Mouse (Mus musculus): ENCODE data around the gene Baz1b. TPM values are rescaled to one million over a fixed set of nuclear protein-coding genes. Genes with fewer than 3 reads are reported as not detected.

The Baz1b gene
- polyA plus RNA-seq, 1 experiment from 2014 or later = 20.5 TPM

DNA sequence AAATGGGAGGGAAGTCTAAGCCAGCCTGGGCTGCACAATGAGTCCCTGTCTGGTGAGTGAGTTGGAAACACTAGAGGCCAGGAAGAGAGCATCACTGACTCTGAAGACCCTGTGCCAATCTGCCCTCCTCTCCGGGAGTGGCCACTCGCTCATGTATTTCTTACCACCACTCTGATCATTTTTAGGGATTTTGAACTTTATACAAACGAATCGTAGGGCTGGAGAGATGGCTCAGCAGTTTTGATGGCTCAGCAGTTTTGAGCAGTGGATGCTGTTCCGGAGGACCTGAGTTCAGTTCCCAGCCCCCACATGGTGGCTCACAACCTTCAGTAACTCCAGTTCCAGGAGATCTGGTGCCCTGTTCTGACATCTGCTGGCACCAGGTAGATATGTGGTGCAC is 14.1 kb upstream of the Baz1b start:
- no peaks in the 10 kb centered on the region for H3K9me3 ChIP-seq (ENCODE audit: control insufficient read depth, low read length)
- peaks cover 21% of the 10 kb centered on the region for H3K36me3 ChIP-seq (ENCODE audit: control insufficient read depth, insufficient read depth, low read length)
- H3K27ac ChIP-seq (ENCODE audit: low read depth, low read length) = no peak overlapping the region
- peaks cover 9% of the 10 kb centered on the region for H3K4me1 ChIP-seq (ENCODE audit: control insufficient read depth, insufficient read depth, low read depth, low read length)
- H3K4me3 ChIP-seq (ENCODE audit: low read length) = no peak overlapping the region
- no peak overlapping the region for H3K9ac ChIP-seq (ENCODE audit: low read depth, low read length)
- no peak for ATAC-seq
- no peak overlapping the region for H3K4me2 ChIP-seq (ENCODE audit: low read length)
- WGBS = 95% methylated on average over 5 of the region's 5 CpGs
- H3K27me3 ChIP-seq (replicated peaks; ENCODE audit: control insufficient read depth, insufficient read depth, low read length) = no peaks in the 10 kb centered on the region

DNA sequence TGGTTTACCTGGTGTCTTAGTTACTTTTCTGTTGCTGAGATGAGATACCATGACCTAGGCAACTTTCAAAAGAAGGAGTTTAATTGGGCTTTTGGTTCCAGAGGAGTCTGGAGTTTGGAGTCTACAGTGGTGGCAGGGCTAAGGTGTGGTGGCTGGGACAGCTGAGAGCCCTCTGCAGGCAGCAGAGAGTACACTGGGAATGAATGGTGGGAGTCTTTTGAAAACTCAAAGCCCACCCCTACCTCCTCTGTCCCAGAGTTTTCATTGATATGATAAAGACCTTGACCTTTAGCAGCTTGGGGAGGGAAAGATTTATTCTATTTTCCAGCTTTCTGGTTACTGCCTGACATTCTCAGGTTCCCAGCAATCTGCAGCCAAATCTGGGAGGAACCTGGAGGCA is 12.0 kb upstream of the Baz1b start:
- Histone ChIP-seq H3K36me3 (ENCODE audit: control insufficient read depth, insufficient read depth, low read length) (peaks cover 28% of the 10 kb centered on the region), H3K4me3 (ENCODE audit: low read length) (no peak overlapping the region), H3K4me1 (ENCODE audit: control insufficient read depth, insufficient read depth, low read depth, low read length) (no peaks in the 10 kb centered on the region), H3K9ac (ENCODE audit: low read depth, low read length) (no peak overlapping the region), H3K27me3 (replicated peaks; ENCODE audit: control insufficient read depth, insufficient read depth, low read length) (no peaks in the 10 kb centered on the region), H3K27ac (ENCODE audit: low read depth, low read length) (no peak overlapping the region), H3K4me2 (ENCODE audit: low read length) (no peak overlapping the region), H3K9me3 (ENCODE audit: control insufficient read depth, low read length) (no peaks in the 10 kb centered on the region)
- ATAC-seq = no peak

DNA sequence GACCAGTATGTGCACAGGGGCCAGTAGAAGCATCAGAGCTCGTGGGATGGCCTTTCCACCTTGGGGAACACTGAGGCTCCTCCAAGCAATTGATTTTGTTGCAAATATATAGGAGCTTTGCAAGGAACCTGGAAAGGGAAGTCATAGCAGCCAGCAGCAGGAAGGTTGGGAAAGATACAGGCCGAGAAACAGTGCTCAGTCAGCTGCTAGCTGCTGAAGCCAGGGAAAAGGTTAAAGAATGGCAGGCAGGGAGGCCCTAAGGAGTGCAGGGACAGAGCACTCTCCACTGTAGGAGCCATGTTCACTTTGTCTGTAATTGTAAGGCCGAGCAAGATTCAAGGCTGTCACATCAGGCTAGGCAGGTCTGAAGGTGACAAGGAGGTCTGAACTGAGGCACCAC is 8.5 kb upstream of the Baz1b start:
- no peak overlapping the region for H3K9ac ChIP-seq (ENCODE audit: low read depth, low read length)

DNA sequence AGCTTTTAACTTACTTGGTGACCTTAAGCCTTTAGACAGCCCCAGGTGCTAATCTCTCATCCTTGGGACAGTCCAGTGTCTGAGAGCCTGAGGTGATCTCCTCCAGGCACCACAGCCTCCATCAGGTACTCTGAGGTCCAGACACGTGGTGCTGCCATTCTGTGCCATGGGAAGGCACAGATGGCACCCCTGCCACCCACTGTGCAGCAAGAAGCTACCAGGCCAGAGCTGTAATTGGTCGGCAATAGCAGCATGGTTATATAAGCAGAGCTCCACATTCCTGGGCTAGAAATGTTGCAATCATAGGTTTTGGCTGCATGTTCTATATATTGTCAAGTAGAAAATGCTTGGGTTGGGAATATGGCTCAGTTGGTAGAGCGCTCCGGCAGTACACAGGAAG is 8.1 kb upstream of the Baz1b start:
- WGBS = 81% methylated on average over 4 of the region's 4 CpGs
- no peaks in the 10 kb centered on the region for H3K27me3 ChIP-seq (replicated peaks; ENCODE audit: control insufficient read depth, insufficient read depth, low read length)
- H3K4me3 ChIP-seq (ENCODE audit: low read length) = no peak overlapping the region
- no peak overlapping the region for H3K9ac ChIP-seq (ENCODE audit: low read depth, low read length)
- H3K4me1 ChIP-seq (ENCODE audit: control insufficient read depth, insufficient read depth, low read depth, low read length) = no peaks in the 10 kb centered on the region
- H3K27ac ChIP-seq (ENCODE audit: low read depth, low read length) = no peak overlapping the region
- peaks cover 37% of the 10 kb centered on the region for H3K36me3 ChIP-seq (ENCODE audit: control insufficient read depth, insufficient read depth, low read length)
- no peaks in the 10 kb centered on the region for H3K9me3 ChIP-seq (ENCODE audit: control insufficient read depth, low read length)
- ATAC-seq = no peak
- no peak overlapping the region for H3K4me2 ChIP-seq (ENCODE audit: low read length)

More for the DNA sequence above, 8.5 kb upstream of the Baz1b start:
- Histone ChIP-seq H3K9me3 (ENCODE audit: control insufficient read depth, low read length) (no peaks in the 10 kb centered on the region), H3K36me3 (ENCODE audit: control insufficient read depth, insufficient read depth, low read length) (peaks cover 39% of the 10 kb centered on the region), H3K27me3 (replicated peaks; ENCODE audit: control insufficient read depth, insufficient read depth, low read length) (no peaks in the 10 kb centered on the region), H3K27ac (ENCODE audit: low read depth, low read length) (no peak overlapping the region), H3K4me1 (ENCODE audit: control insufficient read depth, insufficient read depth, low read depth, low read length) (no peaks in the 10 kb centered on the region), H3K4me3 (ENCODE audit: low read length) (no peak overlapping the region), H3K4me2 (ENCODE audit: low read length) (no peak overlapping the region)
- no peak for ATAC-seq
- WGBS = 80% methylated on average over 3 of the region's 3 CpGs

DNA sequence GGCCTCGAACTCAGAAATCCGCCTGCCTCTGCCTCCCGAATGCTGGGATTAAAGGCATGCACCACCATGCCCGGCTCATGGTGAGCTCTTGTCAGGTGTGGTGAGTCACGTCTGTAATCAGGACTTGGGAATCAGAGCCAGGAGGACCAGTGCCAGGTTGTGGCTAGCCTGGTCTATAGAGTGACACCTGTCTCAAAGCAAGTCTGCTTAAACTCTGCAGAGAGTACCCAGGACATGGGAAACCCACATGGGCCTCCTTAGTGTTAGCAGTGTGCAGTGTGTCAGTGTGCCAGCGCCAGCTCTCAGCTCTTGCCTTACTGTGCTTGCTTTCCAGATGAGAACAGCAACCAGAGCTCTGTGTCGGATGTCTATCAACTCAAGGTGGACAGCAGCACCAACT is 7.4 kb upstream of the Baz1b start:
- H3K36me3 ChIP-seq (ENCODE audit: control insufficient read depth, insufficient read depth, low read length) = peaks cover 37% of the 10 kb centered on the region
- H3K4me1 ChIP-seq (ENCODE audit: control insufficient read depth, insufficient read depth, low read depth, low read length) = no peaks in the 10 kb centered on the region
- no peak overlapping the region for H3K4me3 ChIP-seq (ENCODE audit: low read length)
- ATAC-seq = no peak
- H3K9me3 ChIP-seq (ENCODE audit: control insufficient read depth, low read length) = no peaks in the 10 kb centered on the region
- H3K9ac ChIP-seq (ENCODE audit: low read depth, low read length) = no peak overlapping the region
- H3K27ac ChIP-seq (ENCODE audit: low read depth, low read length) = no peak overlapping the region
- WGBS = 90% methylated on average over 6 of the region's 7 CpGs
- H3K4me2 ChIP-seq (ENCODE audit: low read length) = no peak overlapping the region
- H3K27me3 ChIP-seq (replicated peaks; ENCODE audit: control insufficient read depth, insufficient read depth, low read length) = no peaks in the 10 kb centered on the region

DNA sequence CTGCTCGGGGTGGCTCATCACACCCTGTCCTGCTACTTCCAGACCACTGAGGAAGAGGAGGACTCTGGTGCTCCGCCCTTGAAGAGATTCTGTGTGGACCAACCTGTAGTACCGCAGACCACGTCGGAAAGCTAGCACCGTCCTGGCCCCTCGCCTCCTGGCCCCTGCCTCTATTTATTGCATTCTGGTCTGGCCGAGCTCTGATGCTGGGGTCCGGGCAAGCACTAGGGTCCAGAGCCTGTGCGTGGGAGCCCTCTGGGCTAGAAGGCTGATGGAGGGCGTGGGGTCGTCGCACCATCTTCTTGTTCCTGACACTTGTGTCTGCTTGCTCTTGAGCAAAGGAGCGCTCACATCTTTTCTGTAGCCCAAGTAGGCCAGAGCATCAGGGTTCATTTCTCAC is 6.3 kb upstream of the Baz1b start:
- no peaks in the 10 kb centered on the region for H3K9me3 ChIP-seq (ENCODE audit: control insufficient read depth, low read length)
- no peak overlapping the region for H3K4me3 ChIP-seq (ENCODE audit: low read length)
- no peaks in the 10 kb centered on the region for H3K27me3 ChIP-seq (replicated peaks; ENCODE audit: control insufficient read depth, insufficient read depth, low read length)
- 96% methylated on average over 14 of the region's 14 CpGs for WGBS
- no peak overlapping the region for H3K27ac ChIP-seq (ENCODE audit: low read depth, low read length)
- no peak for ATAC-seq
- H3K4me2 ChIP-seq (ENCODE audit: low read length) = no peak overlapping the region
- H3K9ac ChIP-seq (ENCODE audit: low read depth, low read length) = no peak overlapping the region
- H3K36me3 ChIP-seq (ENCODE audit: control insufficient read depth, insufficient read depth, low read length) = peaks cover 37% of the 10 kb centered on the region
- H3K4me1 ChIP-seq (ENCODE audit: control insufficient read depth, insufficient read depth, low read depth, low read length) = no peaks in the 10 kb centered on the region

DNA sequence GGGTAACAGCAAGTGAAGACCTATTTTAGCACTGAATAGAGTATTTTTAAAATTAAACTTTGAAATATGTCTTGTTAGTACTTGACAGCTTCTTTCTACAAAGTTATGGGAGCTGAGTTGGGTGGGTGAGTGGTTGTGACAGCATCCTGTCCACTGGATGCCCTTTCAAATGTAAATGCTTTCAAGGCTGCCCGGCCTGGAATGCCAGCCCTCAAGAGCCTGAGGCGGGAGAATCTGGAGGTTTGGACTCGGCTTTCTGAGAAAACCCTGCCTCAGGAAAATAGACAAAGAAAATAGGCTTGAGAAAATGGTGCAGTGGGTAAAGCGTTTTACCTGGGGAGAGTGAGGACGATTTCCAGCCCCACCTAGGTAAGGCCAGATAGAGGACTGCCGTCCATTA is 5.3 kb upstream of the Baz1b start:
- no peak overlapping the region for H3K4me2 ChIP-seq (ENCODE audit: low read length)
- no peaks in the 10 kb centered on the region for H3K9me3 ChIP-seq (ENCODE audit: control insufficient read depth, low read length)

DNA sequence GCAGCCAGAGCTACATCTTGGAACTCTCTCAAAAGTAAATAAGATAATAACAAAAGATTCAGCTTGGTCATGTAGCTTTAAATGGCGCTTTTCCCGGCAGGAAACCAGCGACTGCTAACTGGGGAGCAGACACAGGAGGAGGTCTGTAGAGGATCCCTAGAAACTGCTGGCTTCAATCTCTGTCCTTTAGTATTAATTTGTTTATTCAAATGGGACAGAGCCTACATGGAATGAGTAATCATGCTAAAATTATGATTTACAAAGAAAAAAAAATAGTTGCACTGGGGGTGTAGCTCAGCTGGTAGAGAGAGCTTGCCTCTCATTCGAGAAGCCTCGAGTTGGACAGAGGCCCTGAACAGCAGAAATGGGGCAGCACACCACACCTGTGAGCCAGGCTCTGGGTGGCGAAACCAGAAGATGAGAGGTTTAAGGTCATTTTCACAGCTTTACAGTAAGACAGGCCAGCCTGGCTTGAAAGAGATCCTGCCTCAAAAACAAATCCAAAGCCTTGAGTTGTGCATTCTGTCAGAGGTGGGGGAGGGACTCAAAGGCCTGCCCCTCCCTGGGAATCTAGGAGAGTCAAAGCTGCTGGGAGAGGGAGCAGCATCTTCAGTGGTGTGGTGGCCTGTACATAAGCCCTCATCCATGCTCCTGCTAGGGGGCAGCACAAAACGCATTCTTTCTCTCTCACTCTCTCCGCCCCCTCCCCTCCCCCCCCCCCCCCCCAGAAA is 3.8 kb upstream of the Baz1b start:
- WGBS = 56% methylated on average over 8 of the region's 8 CpGs
- no peak for ATAC-seq

More for the DNA sequence above, 5.3 kb upstream of the Baz1b start:
- H3K9ac ChIP-seq (ENCODE audit: low read depth, low read length) = no peak overlapping the region
- peaks cover 37% of the 10 kb centered on the region for H3K36me3 ChIP-seq (ENCODE audit: control insufficient read depth, insufficient read depth, low read length)
- no peaks in the 10 kb centered on the region for H3K4me1 ChIP-seq (ENCODE audit: control insufficient read depth, insufficient read depth, low read depth, low read length)
- ATAC-seq = no peak
- no peak overlapping the region for H3K4me3 ChIP-seq (ENCODE audit: low read length)
- 59% methylated on average over 6 of the region's 6 CpGs for WGBS
- H3K27me3 ChIP-seq (replicated peaks; ENCODE audit: control insufficient read depth, insufficient read depth, low read length) = no peaks in the 10 kb centered on the region
- no peak overlapping the region for H3K27ac ChIP-seq (ENCODE audit: low read depth, low read length)

DNA sequence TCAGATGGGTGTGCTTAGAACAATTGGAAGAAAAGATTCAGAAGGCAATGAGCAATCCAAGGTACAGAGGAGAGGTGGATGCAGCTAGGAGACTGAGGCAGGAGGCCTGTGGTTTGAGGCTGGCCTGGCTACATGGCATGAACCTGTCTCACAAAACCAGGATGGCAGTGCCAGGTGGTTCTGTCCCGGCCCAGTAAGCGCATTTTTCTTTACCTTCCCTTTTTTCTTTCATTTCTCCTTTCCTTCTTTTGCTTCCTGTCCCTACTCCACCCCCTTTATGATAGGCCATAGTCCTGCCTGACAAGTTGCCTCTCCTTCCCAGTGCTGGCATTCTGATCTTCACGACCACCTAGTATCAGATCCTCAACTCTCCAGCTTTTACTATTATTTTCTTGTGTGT is 2.0 kb upstream of the Baz1b start:
- H3K27me3 ChIP-seq (replicated peaks; ENCODE audit: control insufficient read depth, insufficient read depth, low read length) = no peaks in the 10 kb centered on the region
- ATAC-seq = no peak
- H3K4me2 ChIP-seq (ENCODE audit: low read length) = no peak overlapping the region
- H3K4me1 ChIP-seq (ENCODE audit: control insufficient read depth, insufficient read depth, low read depth, low read length) = peaks cover 17% of the 10 kb centered on the region
- peaks cover 23% of the 10 kb centered on the region for H3K36me3 ChIP-seq (ENCODE audit: control insufficient read depth, insufficient read depth, low read length)
- WGBS = over 99% methylated on average over 3 of the region's 3 CpGs
- H3K27ac ChIP-seq (ENCODE audit: low read depth, low read length) = no peak overlapping the region; the same call in 1 of the 2 replicates
- H3K9ac ChIP-seq (ENCODE audit: low read depth, low read length) = no peak overlapping the region
- H3K9me3 ChIP-seq (ENCODE audit: control insufficient read depth, low read length) = no peaks in the 10 kb centered on the region
- no peak overlapping the region for H3K4me3 ChIP-seq (ENCODE audit: low read length)

More for the DNA sequence above, 3.8 kb upstream of the Baz1b start:
- no peak overlapping the region for H3K9ac ChIP-seq (ENCODE audit: low read depth, low read length)
- no peak overlapping the region for H3K27ac ChIP-seq (ENCODE audit: low read depth, low read length)
- H3K4me2 ChIP-seq (ENCODE audit: low read length) = no peak overlapping the region
- peaks cover under 1% of the 10 kb centered on the region for H3K4me1 ChIP-seq (ENCODE audit: control insufficient read depth, insufficient read depth, low read depth, low read length)
- H3K9me3 ChIP-seq (ENCODE audit: control insufficient read depth, low read length) = no peaks in the 10 kb centered on the region
- peaks cover 29% of the 10 kb centered on the region for H3K36me3 ChIP-seq (ENCODE audit: control insufficient read depth, insufficient read depth, low read length)
- H3K27me3 ChIP-seq (replicated peaks; ENCODE audit: control insufficient read depth, insufficient read depth, low read length) = no peaks in the 10 kb centered on the region
- no peak overlapping the region for H3K4me3 ChIP-seq (ENCODE audit: low read length)

All from hindbrain, embryonic 16.5 days (tissue).